ENCODE assay signal across 8 mouse cellular contexts in genomic region chr11:62458780-62459179, GRCm38 (mm10). TPM values are rescaled to one million over a fixed set of nuclear protein-coding genes. Genes with fewer than 3 reads are reported as not detected.
DNase-seq lines count a peak whose midpoint lies in the region; ATAC-seq and TF ChIP-seq lines count a peak whose summit lies in the region.

No protein-coding gene starts in this region.

- H3K9ac ChIP-seq in liver, embryonic 12.5 days: peak overlapping the region; percentile 99

- no peak for DNase-seq in cerebellum, adult 9-11 months
- DNase-seq in thymus, adult 2 months: no peak
- no peak for DNase-seq in thymus, adult 18-20 months
- no peak for DNase-seq in frontal cortex, postnatal 36 days (ENCODE audit: low spot score in 2 of 2)
- no peak for DNase-seq in right cerebral cortex, postnatal 25 days
- DNase-seq in adrenal gland, adult 18-20 months (ENCODE audit: low spot score in 2 of 2): no peak

- H3K4me3 ChIP-seq in thymus, adult 2 months (ENCODE audit: control insufficient read depth, insufficient read depth, low read length): peak overlapping the region; percentile 94
- H3K4me3 ChIP-seq in liver, embryonic 12.5 days: peak overlapping the region; percentile 95

- H3K27me3 ChIP-seq in thymus, adult 2 months (ENCODE audit: control insufficient read depth, insufficient read depth, low read length): no peaks in the 10 kb centered on the region
- no peaks in the 10 kb centered on the region for H3K27me3 ChIP-seq in liver, embryonic 12.5 days (replicated peaks)

- 3% methylated on average over 9 of the region's 9 CpGs for WGBS in thymus, adult 2 months
- 1% methylated on average over 9 of the region's 9 CpGs for whole genome bisulfite sequencing in liver, embryonic 12.5 days (ENCODE audit: insufficient replicate concordance)

- no peaks in the 10 kb centered on the region for H3K9me3 ChIP-seq in liver, embryonic 12.5 days (replicated peaks)

- peak overlapping the region; percentile 94 for H3K27ac ChIP-seq in thymus, adult 2 months (ENCODE audit: control insufficient read depth, insufficient read depth, low read length)
- peak overlapping the region; percentile 98 for H3K27ac ChIP-seq in liver, embryonic 12.5 days

- no peak for TF ChIP-seq CTCF in thymus, adult 2 months (IDR thresholded peaks at IDR 0.05; ENCODE audit: borderline replicate concordance, control insufficient read depth, extremely low read depth, insufficient read depth, low read length, poor library complexity)

- H3K4me1 ChIP-seq in thymus, adult 2 months (replicated peaks; ENCODE audit: control insufficient read depth, insufficient read depth, low read length): no peaks in the 10 kb centered on the region
- H3K4me1 ChIP-seq in liver, embryonic 12.5 days: peaks cover 56% of the 10 kb centered on the region

- no peaks in the 10 kb centered on the region for H3K36me3 ChIP-seq in thymus, adult 2 months (ENCODE audit: control insufficient read depth, insufficient read depth, low read length)
- peaks cover 10% of the 10 kb centered on the region for H3K36me3 ChIP-seq in liver, embryonic 12.5 days

- no peak for TF ChIP-seq POLR2A in thymus, adult 2 months (IDR thresholded peaks at IDR 0.05; ENCODE audit: control insufficient read depth, extremely low read depth, insufficient read depth, low read length, poor library complexity)

- 0 out of 2 replicates have a peak, but pooled peaks have one; percentile 5 for ATAC-seq in cerebellum, adult (ENCODE audit: insufficient number of reproducible peaks, low FRiP score, low TSS enrichment)
- 0 out of 2 replicates have a peak, but pooled peaks have one; percentile 14 for ATAC-seq in liver, embryonic 12.5 days

- peak overlapping the region; percentile 97 for H3K4me2 ChIP-seq in liver, embryonic 12.5 days

RNA-seq across cellular contexts. Expression of gene Ncor1, which starts 0.4 kb away (rescaled TPM):
- 214 and 251 TPM in 2 replicates for polyA plus RNA-seq in thymus, adult 2 months (2012; rRNA removed)
- 108 and 112 TPM in 2 replicates for polyA plus RNA-seq in liver, embryonic 12.5 days (2016; fragmentation: Nextera tagmentation; extraction: Ambion mirVana)
- 100 to 1,000 TPM; 185 to 200 TPM for total RNA-seq in adrenal gland, adult 18-20 months (2021)

RNA-seq across cellular contexts. Expression of gene Pigl, which starts 0.5 kb away (rescaled TPM):
- 8.4 and 10.5 TPM in 2 replicates for polyA plus RNA-seq in thymus, adult 2 months (2012; rRNA removed)
- polyA plus RNA-seq in liver, embryonic 12.5 days (2016; fragmentation: Nextera tagmentation; extraction: Ambion mirVana): 7.9 TPM in 2 replicates
- total RNA-seq in adrenal gland, adult 18-20 months (2021): 1 to 10 TPM; 7.5 to 9.0 TPM
